Mouse (Mus musculus) granulocyte monocyte progenitor cell, adult 5-6 weeks (primary cell): ENCODE data around the gene Sema4c. TPM values are rescaled to one million over a fixed set of nuclear protein-coding genes. Genes with fewer than 3 reads are reported as not detected.

Source experiments
- ATAC-seq: replicated peaks from 2 replicates; pipeline ENCODE4 v1.8.0; 2016; ENCODE audit warnings: mild to moderate bottlenecking, moderate TSS enrichment, inconsistent platforms; ENCODE audit not compliant: poor library complexity, severe bottlenecking
- total RNA-seq, 2 experiments: library from RNA; stranded (forward) in 1 of 2; stranded (reverse) in 1 of 2; fragments of 200-712, 200-1000 nt in 1 of 2; fragments of >200 nt in 1 of 2; fragmentation: Nextera tagmentation in 1 of 2; gene quantifications; 2 replicates each; pipeline ENCODE4 v1.2.3; 2014 to 2017

Gene Sema4c
- total RNA-seq, 2 experiments from 2014 or later, result 2.0 to 2.1 TPM

GRCm38 (mm10) chr1:36580384-36581207 lies 22.4 kb upstream of the Sema4c start:
- ATAC-seq, result peak; percentile 34

GRCm38 (mm10) chr1:36579974-36580383 lies 21.8 kb upstream of the Sema4c start:
- ATAC-seq, result no peak

DNA sequence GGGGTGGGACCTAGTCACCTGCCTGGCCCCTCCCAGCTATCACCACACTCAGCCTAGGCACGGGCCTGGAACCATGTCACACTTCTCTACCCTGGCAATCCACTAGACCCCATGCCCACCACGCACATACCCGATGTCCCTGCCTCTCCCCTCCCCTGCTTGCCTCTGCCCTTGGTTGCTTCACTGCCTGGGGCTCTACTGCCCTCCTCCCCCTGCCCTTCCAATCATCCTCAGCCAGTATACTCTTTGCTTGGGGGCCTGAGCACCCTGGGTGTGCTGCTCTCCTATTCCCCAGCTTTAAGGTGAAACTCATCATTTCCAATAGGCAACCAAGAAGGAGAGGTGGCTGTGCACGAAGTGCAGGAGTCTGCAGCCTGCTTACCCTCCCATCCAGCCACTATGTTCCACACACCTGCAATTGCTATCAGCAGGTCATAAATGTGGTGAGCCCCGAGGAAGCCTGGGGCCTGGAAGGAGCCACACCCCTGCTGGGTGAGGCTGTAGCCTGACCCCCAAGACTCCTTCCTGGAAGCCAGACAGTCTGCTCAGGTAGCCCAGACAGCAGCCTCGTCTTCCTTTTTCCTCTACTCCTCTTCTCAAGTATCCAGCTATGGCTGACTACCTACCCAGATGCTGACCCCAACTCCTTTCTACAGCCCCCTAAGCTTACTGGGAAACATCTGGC lies 19.0 kb upstream of the Sema4c start:
- ATAC-seq, result no peak

GRCm38 (mm10) chr1:36575347-36575746 lies 17.2 kb upstream of the Sema4c start:
- no peak for ATAC-seq

- no peak for ATAC-seq
These were observed 16.2 kb upstream of the Sema4c start for GRCm38 (mm10) chr1:36574196-36574955.

GRCm38 (mm10) chr1:36573524-36573923 lies 15.4 kb upstream of the Sema4c start:
- no peak for ATAC-seq

DNA sequence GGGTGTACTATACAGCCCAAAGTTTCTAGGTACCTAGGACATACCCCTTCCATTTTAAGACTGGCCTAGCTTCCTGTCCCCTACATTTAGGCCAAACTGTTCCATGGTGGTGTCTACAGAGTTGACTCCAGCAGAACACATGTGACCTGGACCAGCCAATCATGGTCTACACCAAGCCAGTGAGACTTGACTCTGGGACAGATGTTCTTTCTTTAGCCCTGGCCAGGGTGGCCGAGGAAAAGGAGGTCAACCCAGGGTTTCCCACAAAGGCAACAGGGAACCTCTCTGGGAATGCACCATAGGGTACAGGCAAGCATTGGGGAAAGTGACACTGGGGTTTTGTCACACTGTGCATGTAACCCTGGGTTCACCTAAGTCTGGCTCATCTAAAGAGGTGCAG lies 14.6 kb upstream of the Sema4c start:
- ATAC-seq, result no peak

GRCm38 (mm10) chr1:36572140-36572700 lies 14.1 kb upstream of the Sema4c start:
- ATAC-seq, result no peak

DNA sequence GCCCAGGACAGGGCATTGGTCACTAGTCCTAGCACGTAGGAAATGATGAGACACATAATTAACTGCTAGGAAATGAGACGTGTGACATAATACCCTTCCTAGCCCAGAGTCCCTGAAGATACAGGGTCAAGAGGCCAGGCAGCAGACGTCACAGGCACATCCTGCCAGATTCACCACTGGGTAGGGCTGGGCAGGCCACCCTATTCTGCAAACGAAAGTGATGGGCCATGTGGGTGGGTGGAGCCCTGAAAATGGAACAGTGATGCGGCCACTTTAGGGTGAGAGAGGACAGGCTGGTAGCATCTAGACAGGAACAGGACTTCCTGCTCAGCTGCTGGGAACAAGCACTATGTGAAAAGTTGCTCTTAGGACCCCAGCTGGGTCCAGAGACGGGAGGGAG lies 13.5 kb upstream of the Sema4c start:
- peak; percentile 80 for ATAC-seq

GRCm38 (mm10) chr1:36570320-36570719 lies 12.2 kb upstream of the Sema4c start:
- no peak for ATAC-seq

GRCm38 (mm10) chr1:36569694-36570276 lies 11.6 kb upstream of the Sema4c start:
- ATAC-seq, result no peak

DNA sequence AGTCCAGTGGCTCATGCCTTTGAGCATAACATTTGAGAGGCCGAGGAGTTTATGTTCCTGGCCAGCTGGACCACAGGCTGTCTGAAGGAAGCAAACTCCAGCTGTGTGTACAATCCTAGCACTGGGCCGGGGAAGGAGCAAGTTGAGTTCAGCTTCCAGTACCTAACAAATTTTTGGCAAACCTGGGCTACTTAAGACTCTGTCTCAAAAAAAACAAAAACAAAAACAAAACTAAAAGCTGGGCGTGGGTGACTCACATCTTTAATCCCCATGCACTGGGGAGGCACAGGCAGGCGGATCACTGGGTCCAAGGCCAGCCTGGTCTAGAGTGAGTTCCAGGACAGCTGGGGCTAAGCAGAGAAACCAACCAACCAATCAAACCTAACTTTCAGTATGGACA lies 10.6 kb upstream of the Sema4c start:
- no peak for ATAC-seq

- no peak for ATAC-seq
These were observed 9.9 kb upstream of the Sema4c start for GRCm38 (mm10) chr1:36567818-36568603.

DNA sequence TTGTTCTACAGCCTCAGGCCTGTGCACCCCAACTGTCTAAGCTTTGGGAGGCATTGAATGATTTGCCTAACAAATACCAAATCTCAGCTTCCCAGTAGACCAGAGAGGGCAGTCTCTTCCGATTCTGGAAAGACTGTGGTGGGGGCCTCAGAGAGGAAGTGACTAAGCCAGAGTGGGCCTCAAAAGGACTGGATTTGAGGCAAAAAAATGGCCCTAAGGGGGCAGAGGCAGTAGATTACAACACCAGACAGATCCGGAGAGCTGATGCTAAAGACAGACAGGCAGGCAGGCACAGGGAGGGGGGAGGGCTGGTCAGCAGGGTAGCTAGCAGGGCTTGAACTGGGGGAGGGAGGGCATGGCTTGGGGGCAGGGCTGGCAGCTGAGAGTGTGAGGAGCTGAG lies 8.3 kb upstream of the Sema4c start:
- peak; percentile 85 for ATAC-seq

DNA sequence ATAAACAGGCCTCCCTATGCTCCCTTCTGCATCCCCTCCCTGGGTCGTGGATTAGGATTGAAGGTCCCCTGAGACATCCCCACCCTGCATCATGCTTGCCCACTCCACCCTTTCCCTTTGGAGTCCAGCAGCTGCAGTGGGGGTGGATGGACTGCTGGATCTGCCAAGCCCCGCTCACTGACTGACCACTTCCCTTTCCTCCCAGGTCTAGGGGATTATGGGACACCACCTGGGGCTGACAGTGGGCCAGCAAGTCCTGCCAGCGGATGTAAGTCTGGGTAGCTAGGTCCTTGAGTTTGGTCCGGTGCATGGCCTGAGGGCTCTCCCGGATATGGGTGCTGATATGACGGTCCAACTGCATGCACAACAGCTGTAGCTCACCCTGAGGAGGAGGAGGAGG lies 6.0 kb upstream of the Sema4c start:
- 0 out of 2 replicates have a peak, but pooled peaks have one; percentile 7 for ATAC-seq

GRCm38 (mm10) chr1:36563632-36564031 lies 5.5 kb upstream of the Sema4c start:
- no peak for ATAC-seq

DNA sequence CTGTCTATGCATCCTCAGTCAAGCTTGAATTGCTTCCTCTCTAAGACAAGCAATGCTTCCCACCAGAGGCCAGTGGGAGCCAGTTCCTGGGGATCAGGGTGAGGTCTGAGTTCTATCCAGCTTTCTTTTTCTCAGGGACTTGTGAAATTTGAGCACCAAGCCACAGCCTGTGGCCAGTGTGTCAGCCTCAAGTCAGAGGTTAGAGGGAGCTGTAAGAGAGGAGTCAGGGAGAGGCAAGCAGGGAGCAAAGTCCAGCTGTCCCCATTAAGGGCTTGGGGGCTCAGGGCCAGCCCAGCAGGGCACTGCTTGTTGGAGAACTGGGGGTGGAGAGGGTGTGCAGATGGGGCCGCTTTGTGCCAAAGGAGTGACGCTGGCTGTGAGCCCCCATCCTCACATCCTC lies 5.0 kb upstream of the Sema4c start:
- ATAC-seq, result no peak

DNA sequence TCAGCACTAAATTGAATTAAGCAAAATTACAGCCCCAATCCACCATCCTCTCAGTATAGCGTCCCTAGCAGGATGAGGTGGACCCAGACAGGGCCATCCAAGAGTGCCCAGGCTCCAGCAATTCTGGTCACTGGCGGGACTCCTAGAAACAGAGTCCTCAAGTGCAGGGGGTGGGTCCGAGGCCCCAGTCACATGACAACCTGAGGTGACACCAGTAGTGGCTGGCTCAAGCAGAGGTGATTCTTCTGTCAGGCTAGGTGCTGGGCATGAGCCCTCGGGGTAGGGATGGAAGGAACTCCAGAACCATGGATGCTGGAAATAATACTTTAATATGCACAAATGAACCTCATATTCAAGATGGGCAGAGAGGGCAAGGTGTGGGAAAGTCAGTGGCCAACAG lies 4.2 kb upstream of the Sema4c start:
- ATAC-seq, result no peak

DNA sequence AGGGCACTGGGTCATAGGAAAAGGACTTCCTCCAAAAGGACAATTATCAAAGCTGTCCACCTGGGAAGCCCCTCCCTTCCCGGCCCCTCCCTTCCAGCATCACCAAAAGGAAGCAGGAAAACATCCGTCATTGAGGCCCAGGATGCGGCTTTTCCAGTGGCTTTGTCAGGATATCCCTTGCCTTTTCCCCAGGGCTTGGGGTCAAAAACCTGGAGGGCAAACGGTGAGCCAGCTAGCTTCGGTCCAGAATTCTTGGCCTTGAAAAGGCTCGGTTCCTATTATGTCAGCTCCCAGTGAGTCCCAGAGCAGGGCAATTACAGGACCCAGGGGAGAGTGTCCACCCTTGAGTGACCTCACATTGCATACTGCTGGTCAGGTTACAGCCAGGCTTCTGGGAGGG lies 2.8 kb upstream of the Sema4c start:
- no peak for ATAC-seq

GRCm38 (mm10) chr1:36559888-36560287 lies 1.7 kb upstream of the Sema4c start:
- no peak for ATAC-seq
